Mouse (Mus musculus) C2C12 (cell line): ENCODE measurements around the gene Parvg. TPM values are rescaled to one million over a fixed set of nuclear protein-coding genes. Genes with fewer than 3 reads are reported as not detected.

Experiments used
- H3K27me3 ChIP-seq: one replicate; pipeline ENCODE4 v1.6.1; 2011; ENCODE audit not compliant: control insufficient read depth, insufficient read depth, insufficient read length
- H3K36me3 ChIP-seq: one replicate; pipeline ENCODE4 v1.6.1; 2011; ENCODE audit not compliant: control insufficient read depth, insufficient read depth
- H3K4me3 ChIP-seq: one replicate; pipeline ENCODE4 v1.5.1; 2011; ENCODE audit warnings: mild to moderate bottlenecking, control low read depth; ENCODE audit not compliant: poor library complexity, insufficient read depth, severe bottlenecking
- H3K79me2 ChIP-seq: one replicate; pipeline ENCODE4 v1.6.1; 2011; ENCODE audit not compliant: control insufficient read depth, insufficient read depth
- H3K79me3 ChIP-seq: one replicate; pipeline ENCODE4 v1.6.1; 2011; ENCODE audit warnings: low read depth, control low read depth
- H3ac ChIP-seq: one replicate; pipeline ENCODE3; 2011; ENCODE audit warnings: low read depth; ENCODE audit not compliant: control insufficient read depth, insufficient read length
- CEBPB ChIP-seq: IDR thresholded peaks from one replicate; pipeline ENCODE4 v1.6.1; 2011; ENCODE audit warnings: low read depth, mild to moderate bottlenecking, control low read depth, moderate library complexity
- CTCF ChIP-seq: IDR thresholded peaks from one replicate; pipeline ENCODE4 v1.5.1; 2011; ENCODE audit not compliant: control insufficient read depth, insufficient read depth, insufficient read length
- FOSL1 ChIP-seq: IDR thresholded peaks from one replicate; pipeline ENCODE4 v1.8.0; 2011; ENCODE audit warnings: mild to moderate bottlenecking, low read length; ENCODE audit not compliant: poor library complexity, insufficient read depth, severe bottlenecking
- MAX ChIP-seq: IDR thresholded peaks from one replicate; pipeline ENCODE4 v1.6.1; 2011; ENCODE audit warnings: mild to moderate bottlenecking, control low read depth
- MYOD1 ChIP-seq: IDR thresholded peaks from one replicate; pipeline ENCODE4 v1.6.1; 2011; ENCODE audit warnings: low read depth; ENCODE audit not compliant: control insufficient read depth, insufficient read length
- MYOG ChIP-seq: IDR thresholded peaks from one replicate; pipeline ENCODE4 v1.6.1; 2011; ENCODE audit not compliant: control insufficient read depth, insufficient read length; ENCODE audit errors: extremely low read depth
- USF1 ChIP-seq: IDR thresholded peaks from one replicate; pipeline ENCODE4 v1.6.1; 2011; ENCODE audit warnings: low read depth, mild to moderate bottlenecking, control low read depth, moderate library complexity
- polyA plus RNA-seq: library from polyadenylated mRNA; unstranded; fragments of >200 nt; fragmentation: generic; extraction: Trizol; gene quantifications from one replicate; pipeline ENCODE4 v1.2.1, GENCODE M21; 2012; ENCODE audit warnings: missing spikeins

Parvg gene
- polyA plus RNA-seq, 1 experiment = 0.09 TPM

GRCm38 (mm10) chr15:84367402-84367801, 43.6 kb downstream of the Parvg start:
- Histone ChIP-seq H3ac (no peak overlapping the region), H3K79me3 (no peaks in the 10 kb centered on the region), H3K36me3 (no peaks in the 10 kb centered on the region), H3K79me2 (no peaks in the 10 kb centered on the region), H3K27me3 (no peaks in the 10 kb centered on the region), H3K4me3 (no peak overlapping the region)
- TF ChIP-seq MYOG (no peak), FOSL1 (no peak), CEBPB (no peak), USF1 (no peak), MYOD1 (no peak), MAX (no peak), CTCF (no peak)

GRCm38 (mm10) chr15:84372801-84373200, 49.0 kb downstream of the Parvg start:
- no peak overlapping the region for H3ac ChIP-seq
- no peak overlapping the region for H3K4me3 ChIP-seq
- H3K36me3 ChIP-seq = no peaks in the 10 kb centered on the region
- H3K79me2 ChIP-seq = no peaks in the 10 kb centered on the region
- no peak for TF ChIP-seq MYOG
- TF ChIP-seq MYOD1 = no peak
- TF ChIP-seq MAX = no peak
- no peak for TF ChIP-seq USF1
- no peak for TF ChIP-seq CEBPB
- no peak for TF ChIP-seq CTCF
- TF ChIP-seq FOSL1 = no peak
- H3K27me3 ChIP-seq = no peaks in the 10 kb centered on the region
- no peaks in the 10 kb centered on the region for H3K79me3 ChIP-seq

- H3ac ChIP-seq = no peak overlapping the region
- H3K4me3 ChIP-seq = no peak overlapping the region
- TF ChIP-seq CEBPB (no peak), FOSL1 (no peak), CTCF (no peak), USF1 (no peak), MYOD1 (no peak), MYOG (no peak), MAX (no peak)
- H3K79me2 ChIP-seq = no peaks in the 10 kb centered on the region
- no peaks in the 10 kb centered on the region for H3K79me3 ChIP-seq
- H3K27me3 ChIP-seq = no peaks in the 10 kb centered on the region
- H3K36me3 ChIP-seq = no peaks in the 10 kb centered on the region
Observed at GRCm38 (mm10) chr15:84378734-84379133, 54.9 kb downstream of the Parvg start.

GRCm38 (mm10) chr15:84380181-84380580, 56.4 kb downstream of the Parvg start:
- no peak overlapping the region for H3ac ChIP-seq
- no peaks in the 10 kb centered on the region for H3K36me3 ChIP-seq
- no peak for TF ChIP-seq MYOG
- no peak for TF ChIP-seq CEBPB
- no peak for TF ChIP-seq MYOD1

GRCm38 (mm10) chr15:84384066-84384465, 60.2 kb downstream of the Parvg start:
- Histone ChIP-seq H3K4me3 (no peak overlapping the region), H3K79me3 (no peaks in the 10 kb centered on the region), H3K27me3 (no peaks in the 10 kb centered on the region), H3ac (no peak overlapping the region), H3K36me3 (no peaks in the 10 kb centered on the region), H3K79me2 (no peaks in the 10 kb centered on the region)
- TF ChIP-seq USF1 (no peak), MAX (no peak), MYOG (no peak), CEBPB (no peak), CTCF (no peak), FOSL1 (no peak)

More at GRCm38 (mm10) chr15:84380181-84380580, 56.4 kb downstream of the Parvg start:
- H3K79me3 ChIP-seq = no peaks in the 10 kb centered on the region
- H3K79me2 ChIP-seq = no peaks in the 10 kb centered on the region
- H3K4me3 ChIP-seq = no peak overlapping the region
- no peaks in the 10 kb centered on the region for H3K27me3 ChIP-seq

GRCm38 (mm10) chr15:84385995-84386565, 62.3 kb downstream of the Parvg start:
- Histone ChIP-seq H3K4me3 (no peak overlapping the region), H3ac (no peak overlapping the region), H3K79me3 (no peaks in the 10 kb centered on the region), H3K36me3 (no peaks in the 10 kb centered on the region), H3K79me2 (no peaks in the 10 kb centered on the region), H3K27me3 (no peaks in the 10 kb centered on the region)
- TF ChIP-seq CTCF (no peak), CEBPB (no peak), MAX (no peak), MYOD1 (no peak), MYOG (no peak), USF1 (no peak), FOSL1 (no peak)
